Mouse (Mus musculus) lung, postnatal 0 days (tissue): Measurements from ENCODE around the gene Pfdn6. TPM values are rescaled to one million over a fixed set of nuclear protein-coding genes. Genes with fewer than 3 reads are reported as not detected.
"Not testable (repeated sequence)": the region's sequence is repeated elsewhere in the genome, so short reads cannot be mapped to it uniquely, and the experiment has no call there.

Experiments
- ATAC-seq: fragments of 200-750 bp; cut with Nextera tagmentation; 2 replicates; pipeline ENCODE4 v1.8.0; 2017; ENCODE audit warnings: moderate library complexity
- DNase-seq: peaks from one replicate; pipeline ENCODE4 v3.0.0-alpha.2; 2016; ENCODE audit warnings: low spot score
- H3K27ac ChIP-seq: fragments of 300-500 bp; sonication (generic); 2 replicates; pipeline ENCODE4 v1.5.1; 2014; ENCODE audit warnings: antibody characterized with exemption, mild to moderate bottlenecking, low read length, mixed read lengths
- H3K27me3 ChIP-seq: fragments of 300-500 bp; sonication (generic); replicated peaks from 2 replicates; pipeline ENCODE4 v1.6.1; 2014; ENCODE audit warnings: low read length, mixed read lengths; ENCODE audit not compliant: insufficient read depth
- H3K36me3 ChIP-seq: fragments of 300-500 bp; sonication (generic); 2 replicates; pipeline ENCODE4 v1.6.1; 2014; ENCODE audit warnings: low read length, mixed read lengths; ENCODE audit not compliant: insufficient read depth
- H3K4me1 ChIP-seq: fragments of 300-500 bp; sonication (generic); 2 replicates; pipeline ENCODE4 v1.6.1; 2014; ENCODE audit warnings: antibody characterized with exemption, low read depth, low read length, mixed read lengths; ENCODE audit not compliant: insufficient read depth
- H3K4me2 ChIP-seq: fragments of 300-500 bp; sonication (generic); replicated peaks from 2 replicates; pipeline ENCODE4 v1.6.1; 2014; ENCODE audit warnings: low read depth, mild to moderate bottlenecking, low read length, moderate library complexity, mixed read lengths
- H3K4me3 ChIP-seq: fragments of 300-500 bp; sonication (generic); 2 replicates; pipeline ENCODE4 v1.5.1; 2014; ENCODE audit warnings: low read depth, low read length
- H3K9ac ChIP-seq: fragments of 300-500 bp; sonication (generic); replicated peaks from 2 replicates; pipeline ENCODE4 v1.6.1; 2014; ENCODE audit warnings: low read depth, mild to moderate bottlenecking
- H3K9me3 ChIP-seq: fragments of 300-500 bp; sonication (generic); 2 replicates; pipeline ENCODE4 v1.6.1; 2016; ENCODE audit warnings: low read length, mixed read lengths
- CTCF ChIP-seq: IDR thresholded peaks from 2 replicates; pipeline ENCODE4 v1.5.1; 2016; ENCODE audit warnings: antibody characterized with exemption, mild to moderate bottlenecking
- EP300 ChIP-seq: IDR thresholded peaks from 2 replicates; pipeline ENCODE4 v1.6.1; 2016; ENCODE audit warnings: antibody characterized with exemption, mild to moderate bottlenecking, control low read depth
- WGBS: fragments of 180-500 bp; shearing (Covaris S2); extraction: QIAGEN DNeasy Blood & Tissue Kit; methylation state at CpG from one replicate; pipeline ENCODE4 v1.1.7; 2014; 5-methylcytosine and 5-hydroxymethylcytosine counted together
- polyA plus RNA-seq: library from polyadenylated mRNA; unstranded; fragments of >200 nt; fragmentation: Nextera tagmentation; extraction: Ambion mirVana; gene quantifications from 2 replicates; pipeline ENCODE4 v1.2.1, GENCODE M21; 2015

Pfdn6 gene
- polyA plus RNA-seq, 1 experiment from 2014 or later = 103 TPM

DNA sequence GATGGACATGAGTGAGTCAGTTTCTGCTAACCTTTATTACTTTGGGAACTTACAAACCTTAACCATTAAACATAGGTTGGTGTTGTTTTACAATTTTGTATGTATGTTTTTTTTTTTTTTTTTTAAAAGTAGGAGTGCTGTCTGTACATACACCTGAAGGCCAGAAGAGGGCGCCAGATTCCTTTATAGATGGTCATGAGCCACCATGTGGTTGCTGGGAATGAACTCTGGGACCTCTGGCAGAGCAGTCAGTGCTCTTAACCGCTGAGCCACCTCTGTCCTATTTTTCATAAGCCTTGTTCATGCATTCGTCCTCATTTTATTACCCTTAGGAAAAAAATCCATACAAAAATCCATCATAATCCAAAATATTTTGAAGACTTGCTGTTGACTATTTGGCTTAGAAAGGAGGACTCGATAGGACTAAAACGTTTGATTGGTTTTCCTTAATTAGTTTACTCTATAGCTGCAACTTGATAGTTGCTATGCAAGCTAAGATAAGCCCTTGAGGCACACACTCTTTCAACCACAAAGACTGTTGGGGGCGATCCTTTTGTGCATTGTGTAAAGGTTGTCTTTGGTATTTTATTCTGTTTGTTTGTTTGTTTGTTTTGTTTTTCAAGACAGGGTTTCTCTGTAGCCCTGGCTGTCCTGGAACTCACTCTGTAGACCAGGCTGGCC lies 42.9 kb downstream of the Pfdn6 start:
- ATAC-seq = 0 out of 2 replicates have a peak, but pooled peaks have one; percentile 32
- Histone ChIP-seq H3K4me2 (no peak overlapping the region), H3K27me3 (no peaks in the 10 kb centered on the region), H3K9me3 (no peaks in the 10 kb centered on the region), H3K9ac (no peak overlapping the region), H3K4me1 (no peaks in the 10 kb centered on the region), H3K27ac (no peak overlapping the region), H3K4me3 (no peak overlapping the region), H3K36me3 (no peaks in the 10 kb centered on the region)
- TF ChIP-seq CTCF = peak; percentile 77
- TF ChIP-seq EP300 = no peak
- peak; percentile 86 for DNase-seq
- 37% methylated on average over 6 of the region's 6 CpGs for WGBS

DNA sequence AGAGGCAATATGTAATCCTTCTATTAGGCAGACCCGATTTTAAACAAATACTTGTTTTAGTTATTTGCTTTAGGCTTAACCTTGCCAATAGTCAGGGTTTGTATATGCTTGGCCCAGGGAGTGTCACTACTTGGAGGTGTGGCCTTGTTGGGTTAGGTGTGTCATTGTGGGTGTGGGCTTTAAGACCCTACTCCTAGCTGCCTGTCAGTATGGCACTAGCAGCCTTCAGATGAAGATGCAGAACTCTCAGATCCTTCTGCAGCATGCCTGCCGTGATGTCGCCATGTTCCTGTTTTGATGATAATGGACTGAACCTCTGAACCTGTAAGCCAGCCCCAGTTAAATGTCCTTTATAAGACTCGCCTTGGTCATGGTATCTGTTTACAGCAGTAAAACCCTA lies 47.1 kb downstream of the Pfdn6 start:
- H3K4me1 ChIP-seq, DNase-seq, H3K4me3 ChIP-seq, H3K27ac ChIP-seq, H3K9me3 ChIP-seq, H3K36me3 ChIP-seq, H3K4me2 ChIP-seq, ATAC-seq, H3K27me3 ChIP-seq, H3K9ac ChIP-seq: not testable (repeated sequence)
- 65% methylated on average over 4 of the region's 4 CpGs for WGBS

DNA sequence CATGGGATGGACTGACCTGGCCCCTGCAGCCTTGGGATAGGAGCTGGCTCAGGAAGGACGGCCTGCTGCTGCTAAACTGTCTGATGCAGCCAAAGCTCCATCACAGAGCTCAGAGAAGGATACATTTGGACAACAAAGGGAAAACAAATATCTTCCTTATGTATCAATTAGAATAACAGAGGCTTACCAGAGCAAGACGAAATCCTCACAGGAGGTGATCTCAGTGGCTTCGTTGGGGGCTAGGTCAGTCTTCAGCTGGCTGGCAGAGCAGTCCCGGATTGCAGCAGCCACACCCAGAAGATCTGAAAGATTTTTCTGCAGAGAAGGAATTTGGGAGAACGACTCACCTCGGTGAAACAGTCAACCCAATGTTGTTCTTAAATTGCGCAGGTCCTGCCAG lies 47.7 kb downstream of the Pfdn6 start:
- H3K4me2 ChIP-seq = no peak overlapping the region
- DNase-seq = no peak
- no peak overlapping the region for H3K9ac ChIP-seq
- H3K27ac ChIP-seq = no peak overlapping the region
- no peaks in the 10 kb centered on the region for H3K9me3 ChIP-seq
- H3K4me3 ChIP-seq = no peak overlapping the region
- H3K27me3 ChIP-seq = no peaks in the 10 kb centered on the region
- 24% methylated on average over 7 of the region's 7 CpGs for WGBS
- ATAC-seq = no peak
- H3K4me1 ChIP-seq = no peaks in the 10 kb centered on the region
- TF ChIP-seq EP300 (no peak), CTCF (no peak)
- H3K36me3 ChIP-seq = no peaks in the 10 kb centered on the region

DNA sequence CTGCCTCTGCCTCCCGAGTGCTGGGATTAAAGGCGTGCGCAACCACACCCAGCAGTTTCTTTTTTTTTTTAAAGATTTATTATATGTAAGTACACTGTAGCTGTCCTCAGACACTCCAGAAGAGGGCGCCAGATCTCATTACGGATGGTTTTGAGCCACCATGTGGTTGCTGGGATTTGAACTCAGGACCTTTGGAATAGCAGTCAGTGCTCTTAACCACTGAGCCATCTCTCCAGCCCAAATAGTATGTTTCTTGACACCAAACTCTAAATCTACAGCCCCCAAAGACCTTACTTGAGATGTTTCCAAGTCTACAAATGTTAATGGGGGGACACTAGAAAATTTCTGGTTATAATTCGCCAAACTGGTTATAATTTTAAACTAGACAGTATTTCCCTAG lies 48.3 kb downstream of the Pfdn6 start:
- not testable (repeated sequence) for H3K9ac ChIP-seq, H3K27me3 ChIP-seq, H3K4me1 ChIP-seq, H3K27ac ChIP-seq, H3K4me2 ChIP-seq, ATAC-seq, H3K9me3 ChIP-seq, H3K36me3 ChIP-seq, H3K4me3 ChIP-seq, DNase-seq
- 0 out of 2 replicates have a peak, but pooled peaks have one; percentile 3 for TF ChIP-seq CTCF
- WGBS = 64% methylated on average over 6 of the region's 6 CpGs

DNA sequence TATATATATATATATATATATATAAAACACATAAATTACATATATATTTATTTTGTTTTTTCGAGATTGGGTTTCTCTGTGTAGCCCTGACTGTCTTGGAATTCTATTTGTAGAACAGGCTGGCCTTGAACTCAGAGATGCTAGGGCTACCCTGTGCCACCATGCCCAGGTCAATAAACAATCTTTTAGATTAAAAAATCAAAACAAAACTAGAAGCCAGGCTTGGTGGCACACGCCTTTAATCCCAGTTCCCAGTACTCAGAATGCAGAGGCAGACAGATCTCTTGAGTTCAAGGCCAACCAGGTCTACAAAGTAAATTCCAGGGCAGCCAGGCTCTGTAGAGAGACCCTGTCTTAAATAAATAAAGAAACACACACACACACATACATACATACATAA lies 48.8 kb downstream of the Pfdn6 start:
- no peaks in the 10 kb centered on the region for H3K36me3 ChIP-seq
- H3K4me1 ChIP-seq = no peaks in the 10 kb centered on the region
- H3K27ac ChIP-seq = no peak overlapping the region
- H3K9me3 ChIP-seq = no peaks in the 10 kb centered on the region
- no peak for ATAC-seq
- no peaks in the 10 kb centered on the region for H3K27me3 ChIP-seq
- no peak for DNase-seq
- no peak overlapping the region for H3K4me2 ChIP-seq
- no peak overlapping the region for H3K9ac ChIP-seq
- no peak for TF ChIP-seq CTCF
- no peak for TF ChIP-seq EP300
- H3K4me3 ChIP-seq = no peak overlapping the region
- 58% methylated on average over 2 of the region's 2 CpGs for WGBS

DNA sequence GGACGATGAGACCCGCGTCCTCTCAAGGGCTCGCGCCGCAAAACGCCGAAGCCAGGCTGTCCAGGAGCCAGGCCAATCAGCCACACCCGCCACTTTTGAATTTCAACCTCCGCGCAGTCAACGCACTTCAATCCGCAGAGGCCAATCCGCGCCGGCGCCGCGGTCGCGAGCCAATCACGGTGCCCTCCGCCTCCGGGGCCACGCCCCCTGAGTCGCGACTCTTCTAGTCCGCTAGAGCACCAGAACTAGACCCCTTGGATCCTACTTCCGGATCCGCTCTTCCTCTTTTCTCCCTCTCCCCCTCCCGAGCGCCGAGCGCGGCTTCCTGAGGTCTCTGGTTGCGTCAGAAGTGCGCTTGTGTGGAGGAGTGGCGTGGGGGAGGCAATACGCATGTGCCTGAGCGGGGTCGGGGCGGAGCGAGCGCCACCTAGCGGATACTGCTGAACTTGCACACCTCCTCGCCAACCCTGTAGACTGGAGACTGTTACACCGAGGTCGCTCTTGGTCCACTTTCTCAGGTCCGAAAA lies 49.5 kb downstream of the Pfdn6 start, which contains the start of gene Kifc1:
TSS of gene Kifc1 (minus strand) at position 129 of the 527 bp plus-strand sequence.
- ATAC-seq = peak; percentile 100
- Histone ChIP-seq H3K4me3 (peak within 1 kb of the TSS; percentile 55), H3K27me3 (no peaks in the 10 kb centered on the region), H3K4me2 (peak within 1 kb of the TSS; percentile 66), H3K36me3 (no peaks in the 10 kb centered on the region), H3K9ac (no peak within 1 kb of the TSS), H3K9me3 (no peaks in the 10 kb centered on the region), H3K27ac (no peak within 1 kb of the TSS), H3K4me1 (no peaks in the 10 kb centered on the region)
- TF ChIP-seq CTCF (peak; percentile 100), EP300 (no peak)
- under 1% methylated on average over 47 of the region's 49 CpGs for WGBS
- peak; percentile 100 for DNase-seq

DNA sequence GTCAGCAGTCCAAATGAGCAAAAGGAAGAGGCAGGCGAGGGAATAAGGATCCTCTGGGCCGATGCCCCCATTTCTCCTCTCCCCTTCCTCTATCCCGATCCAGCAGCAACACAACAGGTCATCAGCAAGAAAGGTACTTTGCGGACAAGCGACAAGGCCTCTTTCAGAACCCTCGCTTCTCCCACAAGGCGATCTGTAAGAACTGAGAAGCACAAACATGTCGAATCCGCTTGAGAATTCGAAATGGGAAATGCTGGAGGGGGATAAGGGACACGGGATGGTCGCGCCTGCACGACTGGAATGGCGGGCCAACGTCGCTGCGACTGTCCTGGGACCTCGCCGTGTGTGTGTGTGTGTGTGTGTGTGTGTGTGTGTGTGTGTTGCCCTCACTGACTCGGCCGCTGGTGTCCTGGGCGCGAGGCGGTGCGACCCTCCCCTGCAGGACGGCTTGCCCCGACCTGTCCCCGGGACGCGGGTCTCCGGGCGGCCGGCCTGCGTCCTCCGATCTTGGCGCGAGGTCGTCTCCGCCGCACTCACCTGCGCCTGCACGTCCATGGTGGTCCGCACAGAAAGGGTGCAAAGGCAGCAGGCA lies 50.1 kb downstream of the Pfdn6 start:
- 0% methylated on average over 22 of the region's 44 CpGs for WGBS
- DNase-seq, H3K27ac ChIP-seq, ATAC-seq, H3K9ac ChIP-seq, H3K9me3 ChIP-seq, H3K36me3 ChIP-seq, H3K27me3 ChIP-seq, H3K4me1 ChIP-seq: not testable (repeated sequence)
- Histone ChIP-seq H3K4me3 (peak overlapping the region; percentile 55), H3K4me2 (peak overlapping the region; percentile 66)
